Mouse (Mus musculus): ENCODE measurements around the gene Tas1r3. TPM values are rescaled to one million over a fixed set of nuclear protein-coding genes. Genes with fewer than 3 reads are reported as not detected.

Gene Tas1r3
- 0.61 and 0.72 TPM in 2 replicates for polyA plus RNA-seq (2015; fragmentation: Nextera tagmentation; extraction: Ambion mirVana)

DNA sequence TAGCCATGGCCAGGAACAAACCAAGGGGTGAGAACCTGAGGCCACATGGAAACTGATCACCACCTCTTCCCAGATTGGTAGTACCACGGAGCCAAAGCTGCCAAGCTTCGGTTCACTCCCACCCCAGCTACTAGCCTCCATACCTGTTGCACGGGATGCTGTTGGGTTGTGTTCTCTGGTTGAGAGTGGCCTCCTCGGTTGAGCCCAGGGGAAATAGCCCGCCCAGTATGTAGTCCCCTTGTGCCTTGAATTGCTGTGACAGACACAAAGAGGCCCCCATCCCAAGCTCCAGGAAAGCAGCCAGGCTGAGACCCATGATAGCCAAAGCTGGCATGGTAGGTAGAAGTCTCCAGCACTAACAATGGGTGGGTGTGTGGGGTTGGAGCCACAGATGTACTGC, at the start of gene Tas1r3:
Gene Tas1r3 (minus strand): TSS at position 362 of the 400 bp plus-strand sequence.
- no peak for ATAC-seq (replicated peaks)
- no peaks in the 10 kb centered on the region; the same call in 1 of the 2 replicates for H3K4me1 ChIP-seq
- H3K4me3 ChIP-seq, result no peak within 1 kb of the TSS
- H3K9ac ChIP-seq, result no peak within 1 kb of the TSS
- no peak within 1 kb of the TSS for H3K27ac ChIP-seq
- 77% methylated on average over 5 of the region's 5 CpGs for WGBS
- H3K36me3 ChIP-seq (replicated peaks), result peaks cover 23% of the 10 kb centered on the region
- no peak within 1 kb of the TSS for H3K4me2 ChIP-seq
- no peaks in the 10 kb centered on the region for H3K27me3 ChIP-seq (replicated peaks)
- H3K9me3 ChIP-seq, result no peaks in the 10 kb centered on the region

- no peaks in the 10 kb centered on the region for H3K27me3 ChIP-seq (replicated peaks)
- no peak overlapping the region for H3K4me3 ChIP-seq
- H3K9me3 ChIP-seq, result no peaks in the 10 kb centered on the region
- H3K9ac ChIP-seq, result no peak overlapping the region
- H3K27ac ChIP-seq, result no peak overlapping the region
- 93% methylated on average over 4 of the region's 4 CpGs for WGBS
- ATAC-seq (replicated peaks), result no peak
- H3K4me1 ChIP-seq, result no peaks in the 10 kb centered on the region
- peaks cover 20% of the 10 kb centered on the region for H3K36me3 ChIP-seq (replicated peaks)
- no peak overlapping the region for H3K4me2 ChIP-seq
Observed at GRCm38 (mm10) chr4:155908751-155909150, 45.6 kb upstream of the Tas1r3 start.

DNA sequence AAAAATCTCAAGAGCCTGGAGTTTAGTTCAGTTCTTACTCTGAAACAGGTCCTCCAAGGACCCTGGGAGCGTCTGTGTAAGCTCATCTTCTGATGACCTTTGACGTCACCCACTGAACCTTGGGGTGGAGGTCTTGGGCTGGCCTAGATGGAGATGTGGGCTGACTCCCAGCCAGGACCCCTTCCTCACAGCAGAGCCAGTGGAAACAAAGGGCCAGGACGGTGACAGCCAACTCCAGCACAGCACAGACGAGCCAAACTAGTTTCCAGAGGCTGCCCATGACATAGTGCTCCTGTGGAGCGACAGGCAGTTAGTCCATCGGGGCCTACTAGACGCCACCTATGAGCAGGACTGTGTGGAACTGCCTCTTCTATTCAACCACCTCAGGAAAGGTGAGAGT, 45.1 kb upstream of the Tas1r3 start:
- no peak overlapping the region for H3K9ac ChIP-seq
- no peak overlapping the region for H3K27ac ChIP-seq
- no peaks in the 10 kb centered on the region for H3K4me1 ChIP-seq
- H3K9me3 ChIP-seq, result no peaks in the 10 kb centered on the region
- peaks cover 25% of the 10 kb centered on the region for H3K36me3 ChIP-seq (replicated peaks)
- no peak overlapping the region for H3K4me3 ChIP-seq
- no peak overlapping the region for H3K4me2 ChIP-seq
- WGBS, result 80% methylated on average over 7 of the region's 7 CpGs
- H3K27me3 ChIP-seq (replicated peaks), result no peaks in the 10 kb centered on the region
- ATAC-seq (replicated peaks), result 0 out of 2 replicates have a peak, but pooled peaks have one; percentile 31

- H3K9me3 ChIP-seq, result no peaks in the 10 kb centered on the region
- no peak overlapping the region for H3K4me2 ChIP-seq
- H3K27ac ChIP-seq, result no peak overlapping the region
- no peak for ATAC-seq (replicated peaks)
- WGBS, result 85% methylated on average over 11 of the region's 11 CpGs
- no peak overlapping the region for H3K4me3 ChIP-seq
- no peaks in the 10 kb centered on the region for H3K4me1 ChIP-seq
- H3K9ac ChIP-seq, result no peak overlapping the region
- peaks cover 38% of the 10 kb centered on the region for H3K36me3 ChIP-seq (replicated peaks)
- no peaks in the 10 kb centered on the region for H3K27me3 ChIP-seq (replicated peaks)
Observed at GRCm38 (mm10) chr4:155907003-155907402, 43.8 kb upstream of the Tas1r3 start.

DNA sequence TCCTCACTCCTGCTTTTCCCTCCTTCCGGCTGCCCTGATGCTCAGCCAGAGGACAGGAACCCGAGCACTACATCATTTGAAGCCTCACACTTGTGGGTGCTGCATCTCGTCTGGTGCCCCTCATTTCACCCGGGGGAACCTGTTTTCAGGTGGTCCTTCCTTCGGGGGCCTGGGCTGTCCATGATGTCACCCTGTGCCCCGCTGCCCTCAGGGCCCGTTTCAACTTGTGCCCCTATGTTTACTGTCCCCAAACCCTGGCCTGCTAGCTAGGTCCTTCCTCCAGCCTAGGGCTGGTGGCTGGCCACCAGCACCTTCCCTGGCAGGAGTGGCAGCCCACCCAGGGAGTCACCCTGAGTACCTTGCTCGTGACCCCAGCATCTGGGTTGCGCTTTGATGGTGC, 43.0 kb upstream of the Tas1r3 start:
- H3K9ac ChIP-seq, result no peak overlapping the region
- H3K36me3 ChIP-seq (replicated peaks), result peaks cover 46% of the 10 kb centered on the region
- no peak overlapping the region for H3K27ac ChIP-seq

GRCm38 (mm10) chr4:155905634-155906033, 42.5 kb upstream of the Tas1r3 start:
- no peaks in the 10 kb centered on the region for H3K9me3 ChIP-seq
- H3K27ac ChIP-seq, result no peak overlapping the region
- H3K4me1 ChIP-seq, result no peaks in the 10 kb centered on the region
- no peak overlapping the region for H3K9ac ChIP-seq
- H3K4me2 ChIP-seq, result no peak overlapping the region
- ATAC-seq (replicated peaks), result no peak
- H3K27me3 ChIP-seq (replicated peaks), result no peaks in the 10 kb centered on the region
- WGBS, result 84% methylated on average over 13 of the region's 13 CpGs
- H3K36me3 ChIP-seq (replicated peaks), result peaks cover 51% of the 10 kb centered on the region
- H3K4me3 ChIP-seq, result no peak overlapping the region

More for the DNA sequence above, 43.0 kb upstream of the Tas1r3 start:
- ATAC-seq (replicated peaks), result no peak
- Histone ChIP-seq H3K27me3 (replicated peaks) (no peaks in the 10 kb centered on the region), H3K4me1 (no peaks in the 10 kb centered on the region), H3K4me2 (no peak overlapping the region), H3K9me3 (no peaks in the 10 kb centered on the region), H3K4me3 (no peak overlapping the region)
- 87% methylated on average over 9 of the region's 9 CpGs for WGBS

GRCm38 (mm10) chr4:155904318-155905102, 41.3 kb upstream of the Tas1r3 start:
- Histone ChIP-seq H3K27ac (no peak overlapping the region), H3K9me3 (no peaks in the 10 kb centered on the region), H3K27me3 (replicated peaks) (no peaks in the 10 kb centered on the region), H3K4me3 (no peak overlapping the region), H3K36me3 (replicated peaks) (peaks cover 62% of the 10 kb centered on the region), H3K4me2 (no peak overlapping the region), H3K9ac (no peak overlapping the region), H3K4me1 (no peaks in the 10 kb centered on the region)
- 90% methylated on average over 13 of the region's 13 CpGs for WGBS
- no peak for ATAC-seq (replicated peaks)

DNA sequence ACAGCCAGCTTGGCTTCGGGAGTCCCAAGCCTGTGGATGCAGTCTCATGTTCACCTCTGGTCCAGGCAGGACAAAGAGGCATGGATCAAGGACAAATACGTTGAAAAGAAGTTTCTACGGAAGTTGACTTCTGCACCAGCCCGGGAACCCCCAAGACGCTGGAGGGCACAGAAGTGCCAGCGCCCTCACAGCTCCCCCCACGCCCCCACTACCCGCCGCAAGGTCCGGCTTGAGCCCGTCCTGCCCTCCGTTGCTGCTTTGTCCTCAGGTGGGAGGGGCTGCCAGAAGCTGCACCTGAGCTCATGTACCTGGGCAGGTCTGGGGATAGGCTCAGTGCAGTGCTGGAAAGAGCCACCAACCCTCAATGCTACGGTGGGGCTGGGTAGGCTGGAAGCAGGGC, 40.1 kb upstream of the Tas1r3 start:
- Histone ChIP-seq H3K27me3 (replicated peaks) (no peaks in the 10 kb centered on the region), H3K36me3 (replicated peaks) (peaks cover 71% of the 10 kb centered on the region), H3K4me1 (no peaks in the 10 kb centered on the region), H3K27ac (no peak overlapping the region), H3K9ac (no peak overlapping the region), H3K4me2 (no peak overlapping the region), H3K4me3 (no peak overlapping the region), H3K9me3 (no peaks in the 10 kb centered on the region)
- no peak for ATAC-seq (replicated peaks)
- 98% methylated on average over 13 of the region's 13 CpGs for WGBS

DNA sequence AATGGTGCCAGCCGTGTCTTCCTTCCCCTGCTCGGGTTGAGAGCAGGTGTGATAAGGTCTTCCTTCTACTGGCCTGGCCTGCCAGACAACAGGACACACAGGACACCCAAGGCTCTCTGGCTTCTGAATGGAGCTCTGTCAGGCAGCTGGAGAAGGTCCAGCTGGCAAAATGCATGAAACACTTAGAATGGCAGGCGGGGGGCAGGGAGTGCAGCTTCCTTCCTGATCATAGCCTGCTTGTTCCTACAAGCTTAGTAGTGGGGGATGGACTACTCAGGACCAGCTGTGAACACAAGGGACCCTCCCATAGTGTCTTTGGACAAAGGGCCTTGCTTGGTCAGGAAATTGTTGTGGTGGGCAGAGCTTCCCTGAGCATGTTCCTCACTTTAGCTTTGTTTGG, 38.0 kb upstream of the Tas1r3 start:
- WGBS, result 89% methylated on average over 3 of the region's 3 CpGs
- H3K9me3 ChIP-seq, result no peaks in the 10 kb centered on the region
- H3K36me3 ChIP-seq (replicated peaks), result peaks cover 81% of the 10 kb centered on the region
- H3K4me1 ChIP-seq, result no peaks in the 10 kb centered on the region
- no peak overlapping the region for H3K4me2 ChIP-seq
- no peaks in the 10 kb centered on the region for H3K27me3 ChIP-seq (replicated peaks)
- no peak overlapping the region for H3K4me3 ChIP-seq
- H3K9ac ChIP-seq, result no peak overlapping the region
- no peak for ATAC-seq (replicated peaks)
- H3K27ac ChIP-seq, result no peak overlapping the region

DNA sequence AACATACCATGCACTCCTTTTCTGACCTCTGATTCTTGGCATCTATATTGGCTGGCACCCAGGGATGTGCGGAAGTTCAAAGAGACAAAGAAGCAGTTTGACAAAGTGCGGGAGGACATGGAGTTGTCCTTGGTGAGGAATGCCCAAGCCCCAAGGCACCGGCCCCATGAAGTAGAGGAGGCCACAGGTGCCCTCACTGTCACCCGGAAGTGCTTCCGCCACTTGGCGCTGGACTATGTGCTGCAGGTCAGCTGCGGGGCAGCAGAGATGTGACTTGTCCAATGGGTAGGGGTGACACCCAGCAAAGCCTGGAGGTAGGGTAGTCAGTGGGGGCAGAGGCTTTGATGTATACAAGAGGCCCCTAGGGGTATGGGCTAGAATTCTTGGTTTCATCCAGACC, 36.2 kb upstream of the Tas1r3 start:
- Histone ChIP-seq H3K9ac (no peak overlapping the region), H3K36me3 (replicated peaks) (peaks cover 65% of the 10 kb centered on the region), H3K9me3 (no peaks in the 10 kb centered on the region), H3K4me2 (no peak overlapping the region), H3K27ac (no peak overlapping the region), H3K4me1 (peaks cover 16% of the 10 kb centered on the region), H3K27me3 (replicated peaks) (no peaks in the 10 kb centered on the region), H3K4me3 (no peak overlapping the region)
- WGBS, result 95% methylated on average over 7 of the region's 7 CpGs
- no peak for ATAC-seq (replicated peaks)

GRCm38 (mm10) chr4:155898318-155898717, 35.2 kb upstream of the Tas1r3 start:
- H3K27me3 ChIP-seq (replicated peaks), result no peaks in the 10 kb centered on the region

DNA sequence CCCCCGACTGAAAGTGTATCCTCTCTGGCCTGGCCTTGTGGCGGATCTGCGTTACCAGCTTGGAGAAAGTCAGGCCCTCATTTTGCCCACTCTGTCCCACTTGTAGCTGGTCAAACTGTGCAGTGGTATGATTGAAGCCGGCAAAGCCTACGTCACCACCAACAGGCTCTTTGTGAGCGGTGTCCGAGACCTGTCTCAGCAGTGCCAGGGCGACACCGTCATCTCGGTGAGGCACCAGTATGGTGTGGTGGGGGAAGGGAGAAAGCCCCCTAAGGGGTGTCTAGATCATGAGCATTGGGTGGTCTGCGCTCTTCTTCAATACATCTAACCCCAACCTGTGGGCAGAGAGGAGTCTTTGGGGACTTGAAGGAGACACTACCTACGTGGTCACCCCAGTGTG, 33.3 kb upstream of the Tas1r3 start:
- no peaks in the 10 kb centered on the region for H3K9me3 ChIP-seq
- ATAC-seq (replicated peaks), result no peak
- H3K4me3 ChIP-seq, result no peak overlapping the region
- 99% methylated on average over 12 of the region's 12 CpGs for WGBS
- no peak overlapping the region for H3K27ac ChIP-seq
- no peak overlapping the region for H3K9ac ChIP-seq
- peaks cover 41% of the 10 kb centered on the region for H3K36me3 ChIP-seq (replicated peaks)
- H3K27me3 ChIP-seq (replicated peaks), result no peaks in the 10 kb centered on the region
- H3K4me1 ChIP-seq, result peaks cover 30% of the 10 kb centered on the region
- no peak overlapping the region for H3K4me2 ChIP-seq

More at GRCm38 (mm10) chr4:155898318-155898717, 35.2 kb upstream of the Tas1r3 start:
- H3K4me2 ChIP-seq, result no peak overlapping the region
- no peak for ATAC-seq (replicated peaks)
- H3K36me3 ChIP-seq (replicated peaks), result peaks cover 59% of the 10 kb centered on the region
- H3K9ac ChIP-seq, result no peak overlapping the region
- H3K4me1 ChIP-seq, result peaks cover 27% of the 10 kb centered on the region
- 93% methylated on average over 2 of the region's 2 CpGs for WGBS
- no peak overlapping the region for H3K4me3 ChIP-seq
- no peaks in the 10 kb centered on the region for H3K9me3 ChIP-seq
- H3K27ac ChIP-seq, result no peak overlapping the region

DNA sequence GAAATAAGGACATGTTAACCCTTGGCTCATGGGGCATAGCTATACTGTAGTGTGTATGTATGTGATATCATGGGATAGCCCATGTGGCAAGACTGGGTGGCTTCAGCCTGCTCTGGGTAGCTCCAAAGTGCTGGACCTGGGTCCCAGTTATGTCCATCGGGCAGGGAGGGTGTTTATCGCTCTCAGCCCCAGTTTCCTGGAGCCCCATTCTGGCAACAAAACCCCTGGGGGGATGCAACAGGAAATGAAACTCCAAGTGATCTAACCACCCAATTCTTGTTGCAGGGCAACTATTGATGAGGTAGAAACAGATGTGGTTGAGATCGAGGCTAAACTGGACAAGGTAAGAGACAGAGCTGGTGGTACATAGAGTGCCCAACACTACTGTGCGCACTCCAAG, 32.7 kb upstream of the Tas1r3 start:
- H3K4me3 ChIP-seq, result no peak overlapping the region
- peaks cover 35% of the 10 kb centered on the region for H3K36me3 ChIP-seq (replicated peaks)
- H3K4me1 ChIP-seq, result peaks cover 33% of the 10 kb centered on the region
- peak overlapping the region; percentile 97 for H3K4me2 ChIP-seq
- no peaks in the 10 kb centered on the region for H3K9me3 ChIP-seq
- ATAC-seq (replicated peaks), result no peak
- no peak overlapping the region for H3K9ac ChIP-seq
- 95% methylated on average over 4 of the region's 4 CpGs for WGBS
- no peak overlapping the region for H3K27ac ChIP-seq
- no peaks in the 10 kb centered on the region for H3K27me3 ChIP-seq (replicated peaks)

Measured in midbrain, embryonic 15.5 days (tissue).